Mouse (Mus musculus) telencephalon, adult 2 months (tissue): ENCODE results near the gene Vamp4.
"Not testable (repeated sequence)": the region's sequence is repeated elsewhere in the genome, so short reads cannot be mapped to it uniquely, and the experiment has no call there.

Experiments
- DNase-seq: peaks from one replicate; pipeline ENCODE4 v3.0.0-alpha.2; 2011; ENCODE audit warnings: low read depth, low spot score

Gene Vamp4

DNA sequence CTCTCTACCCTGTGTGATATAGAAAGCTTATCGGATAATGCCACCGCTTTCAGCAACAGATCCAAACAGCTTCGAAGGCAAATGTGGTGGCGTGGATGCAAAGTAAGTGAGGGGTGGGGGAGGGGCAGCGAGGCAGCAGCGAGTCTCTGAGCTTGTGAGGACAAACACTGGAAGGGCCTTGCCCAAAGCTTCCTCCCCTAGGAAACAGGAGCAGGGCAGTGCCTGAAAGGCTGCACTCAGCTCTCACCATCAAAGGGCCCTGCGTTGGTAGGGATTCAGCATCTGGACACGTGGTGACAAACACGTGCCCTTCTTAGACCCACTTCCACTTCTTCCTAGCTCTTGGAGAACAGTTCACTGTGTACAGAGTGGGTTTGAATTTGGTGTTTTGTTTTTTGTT, 19.1 kb downstream of the Vamp4 start:
- no peak for DNase-seq

GRCm38 (mm10) chr1:162590415-162590997, 20.2 kb downstream of the Vamp4 start:
- no peak for DNase-seq

DNA sequence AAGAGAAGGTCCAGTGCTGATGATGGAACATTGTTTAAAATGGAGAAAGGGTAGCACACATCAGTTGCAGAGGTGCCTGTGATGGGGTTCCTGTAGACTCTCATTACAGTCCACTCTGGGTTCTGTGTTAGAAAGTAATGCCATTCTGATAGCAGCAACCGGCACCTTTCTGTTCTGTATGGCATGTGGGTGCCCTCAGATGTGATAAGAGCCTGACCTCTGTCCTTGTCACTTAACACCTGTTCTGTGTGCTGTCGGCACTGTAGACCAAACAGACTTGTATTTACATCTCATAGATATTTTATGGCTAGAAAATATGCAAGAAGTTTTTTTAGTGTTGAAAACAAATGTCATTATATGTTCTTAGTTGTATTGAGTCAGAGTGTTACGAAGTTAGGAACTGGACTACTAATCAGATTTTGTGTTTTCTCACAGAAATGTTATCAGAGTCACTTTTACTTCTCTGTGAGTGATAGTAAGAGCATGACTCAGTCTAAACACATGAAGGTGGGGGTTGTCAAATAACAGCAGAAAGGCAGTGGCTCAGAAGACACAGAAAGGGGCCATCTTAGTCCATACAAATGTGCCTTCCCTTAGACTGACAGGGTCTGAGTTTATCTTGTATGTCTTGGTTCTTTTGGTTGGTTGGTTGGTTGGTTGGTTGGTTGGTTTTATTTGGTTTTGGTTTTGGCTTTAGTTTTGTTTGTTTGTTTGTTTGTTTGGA, 27.2 kb downstream of the Vamp4 start:
- no peak for DNase-seq

DNA sequence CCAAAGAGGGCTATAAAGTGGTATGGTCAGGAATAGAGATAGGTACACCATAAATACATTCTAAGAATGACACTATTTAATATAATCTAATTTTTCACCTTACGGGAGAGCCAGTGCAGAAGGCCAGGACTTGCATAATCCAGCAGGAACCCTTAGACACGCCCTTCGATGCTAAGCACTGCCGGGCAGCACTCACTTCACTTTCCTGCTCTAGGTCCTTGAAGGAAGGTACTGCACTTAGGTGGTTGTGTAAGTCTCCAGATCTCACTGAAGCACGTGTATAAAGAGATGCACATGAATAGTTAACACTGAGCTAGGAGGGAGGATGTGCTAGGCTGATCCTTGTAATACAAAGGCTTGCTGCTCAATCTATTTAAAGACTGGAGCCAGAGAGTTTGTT, 29.3 kb downstream of the Vamp4 start:
- no peak for DNase-seq

GRCm38 (mm10) chr1:162601288-162601687, 31.0 kb downstream of the Vamp4 start:
- no peak for DNase-seq

DNA sequence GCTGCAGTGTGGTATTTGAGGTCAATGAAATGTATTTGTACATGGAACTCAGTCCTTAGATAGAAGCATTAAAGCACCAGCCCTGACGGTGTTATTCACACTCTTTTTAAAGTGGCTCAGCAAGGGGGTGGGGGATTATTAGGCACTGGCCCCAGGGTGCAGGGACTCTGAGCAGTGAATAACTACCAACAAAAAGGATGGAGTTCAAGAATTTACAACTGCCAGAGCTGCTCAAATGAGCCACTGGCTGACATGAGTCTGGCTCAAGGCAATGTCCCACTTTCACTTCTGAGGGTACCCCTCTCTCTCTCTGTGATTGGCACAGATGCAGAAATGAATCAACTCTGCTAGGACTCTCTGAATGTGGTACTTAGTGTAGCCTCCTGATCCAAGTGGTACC, 37.8 kb downstream of the Vamp4 start:
- no peak for DNase-seq

- DNase-seq: no peak
These were observed 39.4 kb downstream of the Vamp4 start for GRCm38 (mm10) chr1:162609633-162610250.

DNA sequence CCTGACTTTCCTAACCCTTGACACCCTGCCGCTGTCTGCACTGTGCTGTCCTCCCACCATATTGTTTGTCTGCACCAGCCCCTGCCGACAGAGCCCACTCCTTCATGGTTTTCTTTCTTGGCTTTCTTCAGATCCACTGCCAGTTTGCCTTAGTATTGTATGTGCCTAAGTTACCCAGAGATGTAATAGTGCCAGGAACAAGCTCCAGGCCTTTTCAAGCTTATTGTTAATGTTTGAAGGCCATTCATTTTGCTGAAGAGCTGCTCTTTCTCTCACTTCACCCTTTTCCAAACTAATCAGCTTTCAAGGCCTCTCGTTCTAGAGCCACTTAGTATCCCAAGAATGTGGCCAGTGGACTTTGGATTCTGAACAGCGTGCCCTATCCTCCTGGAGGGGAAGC, 40.9 kb downstream of the Vamp4 start:
- DNase-seq: no peak

DNA sequence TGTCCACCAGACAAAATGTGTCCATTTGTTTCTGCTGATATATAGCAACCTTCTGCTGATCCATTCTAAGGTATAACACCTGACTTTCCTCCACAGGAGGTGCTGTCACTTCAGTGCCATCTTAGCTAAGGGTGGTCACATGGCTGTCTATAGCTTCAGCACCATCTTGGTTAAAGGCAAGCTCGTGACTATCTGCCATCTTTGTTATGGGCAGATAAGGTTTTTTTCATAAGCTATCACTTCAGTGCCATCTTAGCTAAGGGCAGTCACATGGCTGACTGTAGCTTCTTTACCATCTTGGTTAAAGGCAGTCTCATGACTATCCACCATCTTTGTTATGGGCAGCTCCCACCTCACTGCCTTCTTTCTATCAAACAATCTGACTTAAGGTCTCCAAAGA, 45.2 kb downstream of the Vamp4 start:
- peak; percentile 52 for DNase-seq

DNA sequence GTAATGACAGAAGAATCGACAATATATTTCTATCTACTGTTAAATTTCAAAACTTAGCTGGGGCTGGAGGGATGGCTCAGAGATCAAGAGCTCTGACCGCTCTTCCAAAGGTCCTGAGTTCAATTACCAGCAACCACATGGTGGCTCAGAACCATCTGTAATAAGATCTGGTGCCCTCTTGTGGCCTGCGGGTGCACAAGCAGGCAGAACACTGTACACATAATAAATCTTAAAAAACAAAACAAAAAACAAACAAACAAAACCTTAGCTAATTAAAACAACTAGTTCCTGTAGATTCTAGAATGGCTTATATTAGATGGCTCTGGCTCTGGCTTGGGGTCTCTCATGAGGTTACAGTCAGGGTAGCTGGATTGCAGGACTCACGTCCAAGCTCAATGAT, 50.2 kb downstream of the Vamp4 start:
- no peak for DNase-seq

- no peak for DNase-seq
These were observed 53.6 kb downstream of the Vamp4 start for GRCm38 (mm10) chr1:162623895-162624294.

DNA sequence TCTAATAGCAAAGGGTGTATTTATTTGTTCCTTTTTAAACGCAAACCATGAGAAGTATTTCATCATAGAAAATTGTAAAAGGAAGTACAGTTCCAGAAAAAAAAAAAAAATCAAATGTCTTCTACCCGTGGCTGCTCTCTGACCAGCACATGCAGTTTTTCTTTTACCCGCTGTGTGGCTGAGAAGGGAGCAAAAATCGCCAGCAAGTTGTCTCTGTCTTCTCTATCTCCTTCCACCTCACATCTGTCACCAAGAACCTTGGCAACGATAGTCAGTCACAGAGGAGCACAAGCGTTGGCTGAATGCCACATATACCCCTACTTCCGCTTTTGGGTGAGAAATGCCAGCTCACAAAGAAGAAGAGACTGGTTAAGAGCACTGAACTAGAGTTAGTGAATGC, 54.9 kb downstream of the Vamp4 start:
- no peak for DNase-seq

- not testable (repeated sequence) for DNase-seq
These were observed 57.5 kb downstream of the Vamp4 start for GRCm38 (mm10) chr1:162627821-162628220.

- DNase-seq: not testable (repeated sequence)
These were observed 58.0 kb downstream of the Vamp4 start for GRCm38 (mm10) chr1:162628326-162628725.

- DNase-seq: not testable (repeated sequence)
These were observed 65.1 kb downstream of the Vamp4 start for GRCm38 (mm10) chr1:162635291-162635931.

GRCm38 (mm10) chr1:162636516-162636915, 66.2 kb downstream of the Vamp4 start:
- no peak for DNase-seq

- DNase-seq: no peak
These were observed 68.2 kb downstream of the Vamp4 start for GRCm38 (mm10) chr1:162638535-162638934.

- no peak for DNase-seq
These were observed 68.9 kb downstream of the Vamp4 start, which contains the start of gene Myoc for GRCm38 (mm10) chr1:162639051-162639750. Myoc (plus strand) TSS chr1:162639155.

DNA sequence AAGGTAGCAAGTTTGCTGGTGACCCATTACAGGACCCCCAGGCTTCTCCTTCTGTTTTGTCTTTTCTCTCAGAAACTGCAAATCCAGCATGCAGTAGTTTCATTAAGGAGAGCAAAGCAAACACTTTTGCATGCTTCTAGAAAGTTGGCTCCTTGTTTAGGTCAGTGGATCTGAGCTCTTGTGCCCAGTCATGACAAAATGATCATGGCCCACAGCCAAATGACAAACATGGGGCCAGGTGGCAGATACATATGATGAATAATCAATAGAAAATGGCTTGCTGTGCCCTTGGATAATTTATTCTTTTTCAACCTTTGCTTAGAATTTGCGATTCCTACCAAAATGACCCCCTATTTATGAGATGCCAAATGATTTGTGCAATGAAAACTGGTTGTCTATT, 69.5 kb downstream of the Vamp4 start:
- DNase-seq: no peak

- no peak for DNase-seq
These were observed 72.3 kb downstream of the Vamp4 start for GRCm38 (mm10) chr1:162642591-162642990.

DNA sequence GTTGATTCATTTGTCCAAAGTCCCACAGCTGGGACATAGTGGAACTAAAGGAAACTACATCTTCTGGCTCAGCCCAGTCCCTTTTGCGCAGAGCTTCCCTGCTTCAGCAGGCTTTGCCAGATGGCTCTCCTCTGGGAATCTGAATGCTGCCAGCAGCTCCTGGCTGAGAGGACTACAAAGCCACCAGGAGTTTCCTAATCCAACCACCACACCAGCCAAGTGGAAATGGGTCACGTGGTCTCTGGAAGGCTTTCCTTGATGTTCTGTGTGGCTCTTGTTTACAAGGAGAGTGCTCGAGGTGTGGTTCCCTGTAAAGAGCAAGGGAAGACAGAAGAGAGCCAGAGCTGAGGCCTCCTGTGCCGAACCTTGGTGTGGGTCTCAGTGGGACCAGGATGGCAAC, 73.4 kb downstream of the Vamp4 start:
- peak; percentile 58 for DNase-seq
